In the genomic region with DNA sequence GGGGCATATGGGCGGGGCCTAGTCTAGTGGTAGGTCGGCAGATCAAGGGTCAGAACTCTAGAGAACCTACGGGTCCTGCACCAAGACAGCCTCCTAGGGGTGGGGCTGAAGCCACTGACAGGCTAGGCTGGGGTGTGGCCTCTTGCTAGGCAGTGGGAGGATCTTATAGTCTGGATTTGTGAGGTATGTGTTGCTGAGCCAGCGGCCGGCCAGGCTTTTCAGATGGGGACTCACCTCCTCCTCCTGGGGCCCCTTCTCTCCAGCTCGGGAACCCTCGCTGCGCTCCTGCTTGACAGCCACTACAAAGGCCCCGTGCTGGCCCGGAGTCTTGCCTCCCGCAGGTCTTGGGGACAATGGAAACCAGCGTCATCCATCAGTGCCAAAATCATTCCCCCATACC, we compare ENCODE assay signal across 8 mouse cellular contexts. TPM values are rescaled to one million over a fixed set of nuclear protein-coding genes. Genes with fewer than 3 reads are reported as not detected.
DNase-seq lines count a peak whose midpoint lies in the region; ATAC-seq lines count a peak whose summit lies in the region.

No protein-coding gene starts in this region.

- WGBS in embryonic facial prominence, embryonic 13.5 days, result 8% methylated on average over 12 of the region's 12 CpGs
- 6% methylated on average over 12 of the region's 12 CpGs for WGBS in liver, embryonic 15.5 days (ENCODE audit: insufficient replicate concordance)

- peaks cover 36% of the 10 kb centered on the region for H3K27me3 ChIP-seq in embryonic facial prominence, embryonic 13.5 days
- H3K27me3 ChIP-seq in liver, embryonic 15.5 days, result peaks cover 24% of the 10 kb centered on the region
- no peaks in the 10 kb centered on the region for H3K27me3 ChIP-seq in splenic B cell, adult 2 months (ENCODE audit: control insufficient read depth, insufficient read depth, low read length, poor library complexity, severe bottlenecking)

- H3K9me3 ChIP-seq in embryonic facial prominence, embryonic 13.5 days, result no peaks in the 10 kb centered on the region
- no peaks in the 10 kb centered on the region for H3K9me3 ChIP-seq in liver, embryonic 15.5 days (replicated peaks)

- H3K4me2 ChIP-seq in embryonic facial prominence, embryonic 13.5 days, result peak overlapping the region; percentile 92
- H3K4me2 ChIP-seq in liver, embryonic 15.5 days, result peak overlapping the region; percentile 96

- DNase-seq in thymus, postnatal 0 days (ENCODE audit: low spot score), result peak; percentile 43
- no peak for DNase-seq in thymus, postnatal 25 days
- peak; percentile 69 for DNase-seq in induced T-regulatory cell, adult 2 months (ENCODE audit: low read depth)
- DNase-seq in splenic B cell, adult 2 months (ENCODE audit: low read depth, low spot score), result peak; percentile 38
- DNase-seq in layer of hippocampus, adult 11-12 months (ENCODE audit: low spot score), result no peak
- no peak for DNase-seq in right cerebral cortex, postnatal 4 days

- no peak for ATAC-seq in embryonic facial prominence, embryonic 13.5 days (ENCODE audit: insufficient number of reproducible peaks, insufficient read depth, low FRiP score, low TSS enrichment, low read depth)
- peak; percentile 19; the same call in 1 of the 2 replicates for ATAC-seq in liver, embryonic 15.5 days (ENCODE audit: insufficient read depth)

- no peak overlapping the region; the same call in 1 of the 2 replicates for H3K27ac ChIP-seq in embryonic facial prominence, embryonic 13.5 days
- H3K27ac ChIP-seq in liver, embryonic 15.5 days (replicated peaks), result peak overlapping the region; percentile 90

- H3K4me1 ChIP-seq in embryonic facial prominence, embryonic 13.5 days, result peaks cover 38% of the 10 kb centered on the region
- peaks cover 76% of the 10 kb centered on the region for H3K4me1 ChIP-seq in liver, embryonic 15.5 days (replicated peaks)

- H3K36me3 ChIP-seq in embryonic facial prominence, embryonic 13.5 days, result peaks cover 27% of the 10 kb centered on the region
- H3K36me3 ChIP-seq in liver, embryonic 15.5 days (replicated peaks), result peaks cover 25% of the 10 kb centered on the region
- H3K36me3 ChIP-seq in splenic B cell, adult 2 months (ENCODE audit: control insufficient read depth, insufficient read depth, low read length, poor library complexity, severe bottlenecking), result no peaks in the 10 kb centered on the region; the same call in 1 of the 2 replicates

- peak overlapping the region; percentile 93 for H3K9ac ChIP-seq in embryonic facial prominence, embryonic 13.5 days
- peak overlapping the region; percentile 96 for H3K9ac ChIP-seq in liver, embryonic 15.5 days

- H3K4me3 ChIP-seq in embryonic facial prominence, embryonic 13.5 days, result peak overlapping the region; percentile 82
- H3K4me3 ChIP-seq in liver, embryonic 15.5 days (replicated peaks), result peak overlapping the region; percentile 90

RNA-seq across cellular contexts. Expression of a gene that starts 1.1 kb away (rescaled TPM):
- polyA plus RNA-seq in thymus, postnatal 0 days (2015; fragmentation: Nextera tagmentation; extraction: Ambion mirVana), result 88.5 and 100 TPM in 2 replicates
- polyA plus RNA-seq in embryonic facial prominence, embryonic 13.5 days (2015; fragmentation: Nextera tagmentation; extraction: Ambion mirVana), result 109 and 113 TPM in 2 replicates
- 22.3 and 22.6 TPM in 2 replicates for polyA plus RNA-seq in liver, embryonic 15.5 days (2015; fragmentation: Nextera tagmentation; extraction: Ambion mirVana)

RNA-seq across cellular contexts. Expression of a gene that starts 6.1 kb away (rescaled TPM):
- 0.14 and 0.16 TPM in 2 replicates for polyA plus RNA-seq in thymus, postnatal 0 days (2015; fragmentation: Nextera tagmentation; extraction: Ambion mirVana)
- 0.13 TPM in 1 of 2 replicates, not detected in the other for polyA plus RNA-seq in embryonic facial prominence, embryonic 13.5 days (2015; fragmentation: Nextera tagmentation; extraction: Ambion mirVana)
- not detected in 2 replicates for polyA plus RNA-seq in liver, embryonic 15.5 days (2015; fragmentation: Nextera tagmentation; extraction: Ambion mirVana)

RNA-seq across cellular contexts. Expression of a gene that starts 8.1 kb away (rescaled TPM):
- 36.3 and 38.1 TPM in 2 replicates for polyA plus RNA-seq in thymus, postnatal 0 days (2015; fragmentation: Nextera tagmentation; extraction: Ambion mirVana)
- 10.7 and 11.0 TPM in 2 replicates for polyA plus RNA-seq in embryonic facial prominence, embryonic 13.5 days (2015; fragmentation: Nextera tagmentation; extraction: Ambion mirVana)
- polyA plus RNA-seq in liver, embryonic 15.5 days (2015; fragmentation: Nextera tagmentation; extraction: Ambion mirVana), result 15.0 and 16.5 TPM in 2 replicates

RNA-seq across cellular contexts. Expression of a gene that starts 16.5 kb away (rescaled TPM):
- polyA plus RNA-seq in thymus, postnatal 0 days (2015; fragmentation: Nextera tagmentation; extraction: Ambion mirVana), result 1.7 and 3.0 TPM in 2 replicates
- 1.0 and 1.2 TPM in 2 replicates for polyA plus RNA-seq in embryonic facial prominence, embryonic 13.5 days (2015; fragmentation: Nextera tagmentation; extraction: Ambion mirVana)
- polyA plus RNA-seq in liver, embryonic 15.5 days (2015; fragmentation: Nextera tagmentation; extraction: Ambion mirVana), result 2.3 and 2.9 TPM in 2 replicates

RNA-seq across cellular contexts. Expression of a gene that starts 20.6 kb away (rescaled TPM):
- 97.5 and 103 TPM in 2 replicates for polyA plus RNA-seq in thymus, postnatal 0 days (2015; fragmentation: Nextera tagmentation; extraction: Ambion mirVana)
- polyA plus RNA-seq in embryonic facial prominence, embryonic 13.5 days (2015; fragmentation: Nextera tagmentation; extraction: Ambion mirVana), result 7.1 and 7.3 TPM in 2 replicates
- 4.0 and 5.0 TPM in 2 replicates for polyA plus RNA-seq in liver, embryonic 15.5 days (2015; fragmentation: Nextera tagmentation; extraction: Ambion mirVana)

Comparison
In these comparisons a context has a peak if more than half of its experiments do, and no peak if none do; other contexts are left out.
1. DNase-seq: peak in thymus, postnatal 0 days (single experiment), induced T-regulatory cell, adult 2 months (single experiment) and splenic B cell, adult 2 months (single experiment); none in thymus, postnatal 25 days (single experiment), layer of hippocampus, adult 11-12 months (single experiment) and right cerebral cortex, postnatal 4 days (single experiment).